Mouse (Mus musculus): ENCODE measurements around the gene Vmn1r227.

Vmn1r227 gene

DNA sequence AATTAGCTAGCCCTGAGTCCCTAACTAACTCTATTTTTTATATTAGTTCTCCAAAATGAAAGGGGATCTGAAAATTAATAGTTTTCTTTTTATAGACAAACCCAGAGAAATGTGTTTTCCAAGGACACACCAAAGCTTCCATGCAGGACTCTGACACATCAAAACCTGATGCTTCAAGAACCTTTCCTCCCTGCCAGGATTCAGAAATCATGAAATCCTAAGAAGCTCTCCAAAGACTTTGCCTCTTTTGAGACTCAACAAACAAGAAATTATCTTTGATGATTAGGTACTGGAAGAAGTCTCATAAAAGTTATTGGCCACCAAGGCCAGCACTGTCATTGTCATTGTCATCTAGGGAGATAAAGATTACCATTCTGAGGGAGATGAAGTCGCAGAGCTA is at the start of gene Vmn1r227:
Vmn1r227 (plus strand) TSS at position 301 of the 400 bp plus-strand sequence.
- DNase-seq = no peak

- no peak for DNase-seq
These were observed 47.1 kb upstream of the Vmn1r227 start, which contains the start of gene Vmn1r226 for GRCm38 (mm10) chr17:20682543-20682942. TSS of gene Vmn1r226 (plus strand) at chr17:20682843.

DNA sequence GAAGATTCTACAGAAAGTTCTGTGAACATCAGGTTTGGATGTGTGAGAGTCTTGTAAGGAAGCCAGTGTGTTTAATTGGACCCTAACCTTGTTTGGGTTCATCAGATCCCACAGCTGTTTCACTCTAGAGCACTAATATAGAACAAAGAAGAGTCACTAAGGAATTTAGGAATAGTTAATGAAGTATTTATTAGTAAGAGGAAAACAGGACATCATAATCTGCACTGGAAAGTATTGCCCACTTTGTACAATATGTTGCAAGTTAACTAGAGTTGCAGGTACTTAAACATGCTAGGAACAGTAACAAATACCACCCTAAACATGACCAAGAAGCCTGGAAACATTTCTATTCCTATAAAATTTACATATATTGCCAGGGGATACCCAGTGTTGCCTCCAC is 56.4 kb downstream of the Vmn1r227 start, which contains the start of gene Vmn1r228:
Vmn1r228 (minus strand) TSS at position 101 of the 400 bp plus-strand sequence.
- no peak for DNase-seq

Data from cerebellum, postnatal 25 days (tissue).